Mouse (Mus musculus) heart, postnatal 36 days (tissue): Measurements from ENCODE around the gene Nxph4. TPM values are rescaled to one million over a fixed set of nuclear protein-coding genes. Genes with fewer than 3 reads are reported as not detected.

ENCODE experiments used
- DNase-seq, 2 experiments: peaks; one replicate each; pipeline ENCODE4 v3.0.0; 2021 to 2022
- intact Hi-C: fragments of 180-260 bp; cut with DNase I; formaldehyde crosslinking; loops from one replicate; pipeline ENCODE4 v1.15.1; 2025
- total RNA-seq, 2 experiments: library from RNA; stranded (reverse); gene quantifications; 2 replicates each; pipeline ENCODE4 v1.2.3; 2021

Gene Nxph4
- total RNA-seq, 2 experiments from 2014 or later = 0.28 to 0.41 TPM

DNA sequence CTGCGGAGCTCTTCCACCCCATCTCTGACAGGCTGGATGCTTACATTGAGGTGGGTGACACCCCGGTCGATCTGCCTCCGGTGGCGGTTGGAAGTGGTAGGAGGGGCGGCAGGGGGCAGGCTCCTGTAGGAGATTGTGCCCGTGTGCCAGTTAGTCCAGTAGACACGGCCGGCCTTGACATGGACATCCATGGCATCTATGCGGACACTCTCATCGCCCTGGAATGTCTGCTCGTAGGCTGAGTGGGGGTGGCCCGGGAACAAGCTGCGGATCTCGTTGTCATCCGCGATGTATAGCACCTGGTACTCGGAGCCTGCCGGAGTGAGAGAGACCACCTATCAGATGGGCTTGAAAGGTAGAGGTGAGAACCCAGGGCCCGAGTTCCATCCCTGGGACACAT is 10.0 kb upstream of the Nxph4 start:
- intact Hi-C loops = no loop called here
- no peak for DNase-seq

DNA sequence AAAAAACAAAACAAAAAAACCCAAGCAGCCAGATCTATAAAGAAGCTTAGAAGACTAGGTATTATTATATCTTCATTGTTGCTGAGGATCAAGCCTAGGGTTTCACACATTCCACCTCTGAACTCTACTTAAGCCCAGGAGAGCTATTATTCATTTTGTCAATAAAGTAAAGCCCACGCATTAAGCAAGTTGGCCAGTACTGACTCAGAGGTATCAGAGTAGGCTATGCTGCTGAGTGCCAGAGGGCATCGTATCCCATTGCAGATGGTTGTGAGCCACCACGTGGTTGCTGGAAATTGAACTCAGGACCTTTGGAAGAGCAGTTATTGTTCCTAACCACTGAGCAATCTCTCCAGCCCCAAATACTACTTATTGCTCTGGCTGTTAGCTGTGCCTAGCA is 9.6 kb upstream of the Nxph4 start:
- intact Hi-C loops = no loop called here
- DNase-seq = no peak

DNA sequence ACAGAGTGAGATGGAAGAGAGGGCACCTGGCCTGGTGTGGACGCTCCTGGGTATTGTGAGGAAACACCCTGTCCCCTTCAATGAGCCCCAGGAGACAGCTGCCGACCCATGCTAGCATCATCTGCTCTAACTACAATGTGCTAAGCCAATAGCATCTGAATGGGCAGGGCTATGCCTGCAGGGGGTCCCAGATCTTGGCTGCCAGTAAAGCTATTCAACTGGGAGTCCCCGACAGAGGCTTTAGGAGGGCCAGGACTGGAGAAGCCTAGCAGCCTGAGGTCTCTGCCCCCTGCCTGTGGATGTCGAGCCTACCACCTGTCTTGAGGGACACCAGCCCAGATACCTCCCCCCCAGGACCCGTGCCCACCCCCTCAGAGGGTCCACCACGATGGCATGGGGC is 8.4 kb upstream of the Nxph4 start:
- DNase-seq = no peak
- intact Hi-C loops = no loop called here

DNA sequence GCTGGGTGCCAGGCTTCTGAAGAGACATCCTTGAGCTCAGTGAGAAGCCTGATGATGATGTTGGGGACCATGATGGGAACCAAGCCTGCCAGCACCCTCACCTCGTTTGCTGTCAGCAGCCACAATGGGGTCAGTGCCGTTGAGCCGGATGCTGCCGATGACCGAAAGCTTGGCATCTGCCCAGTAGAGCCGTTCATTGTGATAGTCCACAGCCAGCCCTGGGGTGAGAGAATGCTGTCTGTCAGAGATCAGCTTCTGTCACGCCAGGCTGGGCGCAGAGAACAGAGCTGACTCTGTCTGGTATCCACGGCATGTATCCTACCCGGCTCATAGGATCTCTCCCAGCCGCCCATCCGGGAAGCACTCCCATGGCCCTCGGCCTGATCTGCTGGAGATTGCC is 7.7 kb upstream of the Nxph4 start:
- DNase-seq = peak in 1 of 2 experiments; percentile 39
- intact Hi-C loops = no loop called here

DNA sequence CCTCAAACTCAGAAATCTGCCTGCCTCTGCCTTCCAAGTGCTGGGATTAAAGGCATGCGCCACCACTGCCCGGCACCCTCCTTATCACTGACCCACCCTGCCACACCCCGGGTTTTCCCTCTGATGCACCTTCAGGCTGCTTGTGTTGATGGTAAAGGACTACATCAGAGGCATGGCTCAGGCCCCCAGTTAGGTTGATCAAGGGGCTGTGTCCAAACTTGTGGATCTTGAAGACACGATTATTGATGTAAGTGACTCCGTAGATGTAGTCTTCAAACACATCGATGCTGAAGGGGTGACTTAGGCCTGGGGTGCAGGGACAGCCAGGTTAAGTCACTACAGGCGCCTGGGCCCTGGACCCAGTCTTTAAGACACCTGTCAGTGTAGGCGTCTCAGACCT is 7.2 kb upstream of the Nxph4 start:
- no peak for DNase-seq
- intact Hi-C loops = no loop called here

DNA sequence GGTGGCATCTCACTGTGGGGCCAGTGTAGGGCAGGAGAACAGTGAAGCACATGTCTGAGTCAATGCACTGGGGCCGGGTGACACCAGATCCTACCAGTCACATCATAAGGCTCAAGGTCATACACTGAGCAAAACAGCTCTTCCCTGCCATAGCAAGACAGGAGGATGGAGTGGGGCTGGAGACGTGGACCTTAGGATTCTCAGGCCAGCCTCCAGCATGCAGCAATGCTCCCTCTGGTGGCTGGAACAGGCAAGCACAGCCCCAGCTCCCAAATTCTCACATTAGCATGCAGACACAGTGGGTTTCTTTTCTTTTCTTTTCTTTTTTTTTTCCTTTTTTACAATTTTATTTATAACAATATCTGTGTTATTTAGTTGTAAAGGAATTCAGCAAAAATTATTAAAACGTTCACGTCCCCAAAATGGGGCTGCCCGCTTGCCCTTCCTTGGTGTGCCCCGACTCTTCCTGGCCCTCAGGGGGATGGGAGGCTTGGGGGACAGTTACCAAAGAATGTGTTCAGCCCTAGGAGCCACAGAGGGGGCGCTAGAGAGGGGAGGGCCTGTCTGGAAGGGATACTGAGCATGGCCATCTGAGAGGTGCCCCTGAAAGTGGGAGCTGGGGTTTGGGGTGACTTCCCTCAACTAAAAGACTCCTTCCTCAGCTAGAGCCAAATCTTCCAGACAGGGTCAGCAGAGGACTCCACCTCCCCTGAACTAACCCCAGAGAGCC is 3.7 kb upstream of the Nxph4 start:
- intact Hi-C loops = no loop called here
- DNase-seq = peak; percentile 79 to 85

DNA sequence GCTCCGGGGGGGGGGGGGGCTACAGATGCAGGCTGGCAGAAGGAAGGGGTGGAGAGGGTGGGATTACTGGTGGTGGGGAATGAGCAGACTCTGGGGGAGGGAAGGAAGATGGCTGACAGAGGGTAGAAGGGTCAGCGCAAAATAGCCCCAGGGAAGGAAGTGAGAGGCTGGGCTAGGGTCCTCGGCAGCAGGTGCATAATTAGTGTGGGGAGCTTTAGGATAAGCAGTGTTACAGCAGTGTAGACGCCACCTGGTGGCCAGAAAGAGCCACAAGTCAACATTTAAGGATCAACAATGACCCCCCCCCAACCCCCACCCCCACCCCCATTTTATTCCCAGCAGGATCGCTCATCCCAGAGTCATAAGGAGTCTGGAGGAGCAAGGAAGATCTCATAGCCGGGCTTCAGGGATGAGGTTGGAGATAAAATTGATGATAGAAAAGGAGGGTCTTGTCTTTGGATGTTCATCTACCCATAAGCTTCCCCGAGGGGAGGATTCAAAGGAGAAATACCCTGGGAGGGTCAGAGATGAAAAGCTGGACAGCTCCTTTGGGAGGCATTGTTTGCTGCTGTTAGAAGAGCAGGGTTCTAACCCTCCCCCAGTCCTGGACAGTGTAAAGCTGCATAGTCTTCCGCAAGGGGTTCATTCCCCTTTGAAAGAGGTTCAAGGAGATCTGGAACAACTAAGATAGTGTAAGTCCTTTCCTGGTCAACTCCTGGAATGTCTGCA is 2.4 kb upstream of the Nxph4 start:
- peak; percentile 39 to 41 for DNase-seq
- intact Hi-C loops = loop anchor here (1.0 kb wide), 2 partner anchors 23 to 27 kb away; no protein-coding TSS in a partner anchor

DNA sequence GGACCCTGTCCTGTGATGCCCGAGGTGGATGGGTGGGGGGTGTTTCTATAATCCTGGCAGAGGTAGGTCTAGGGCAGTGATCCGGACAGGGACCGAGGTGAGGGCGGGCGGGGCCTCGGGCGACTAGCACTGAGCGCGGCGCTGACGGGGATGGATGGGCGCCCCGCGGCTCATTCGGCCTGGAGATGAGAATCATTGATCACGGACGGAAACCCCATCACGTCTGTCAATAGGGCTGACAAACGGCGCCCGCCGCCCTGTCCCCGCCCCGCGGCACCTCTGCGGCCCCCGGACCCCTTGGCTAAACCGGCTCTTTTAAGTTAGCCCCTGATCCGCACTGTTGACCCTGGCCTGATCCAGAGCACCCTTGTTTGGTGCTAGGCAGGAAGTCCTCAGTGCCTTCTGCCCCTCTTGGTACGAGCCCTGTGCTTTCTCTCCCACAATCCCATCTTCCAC is 598 bp upstream of the Nxph4 start:
- intact Hi-C loops = no loop called here
- no peak for DNase-seq

DNA sequence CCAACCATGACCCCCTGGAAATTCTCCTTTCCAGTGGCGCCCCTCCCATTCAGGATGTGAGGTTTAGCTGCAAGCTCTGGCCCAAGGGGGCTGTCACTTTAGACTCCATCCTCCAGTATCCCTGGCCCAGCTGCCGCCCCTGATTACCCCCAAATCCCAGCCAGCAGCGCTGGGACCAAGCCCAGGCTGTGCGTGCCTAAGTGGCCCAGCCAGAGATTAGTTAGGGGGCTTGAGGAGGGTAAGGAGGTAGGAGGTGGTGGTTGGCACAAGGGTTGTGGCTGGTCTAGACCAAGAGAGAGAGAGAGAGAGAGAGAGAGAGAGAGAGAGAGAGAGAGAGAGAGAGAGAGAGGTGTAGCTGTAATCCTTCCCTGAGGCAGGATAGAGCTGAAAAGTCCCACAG is 2.8 kb downstream of the Nxph4 start:
- no peak for DNase-seq
- intact Hi-C loops = no loop called here

DNA sequence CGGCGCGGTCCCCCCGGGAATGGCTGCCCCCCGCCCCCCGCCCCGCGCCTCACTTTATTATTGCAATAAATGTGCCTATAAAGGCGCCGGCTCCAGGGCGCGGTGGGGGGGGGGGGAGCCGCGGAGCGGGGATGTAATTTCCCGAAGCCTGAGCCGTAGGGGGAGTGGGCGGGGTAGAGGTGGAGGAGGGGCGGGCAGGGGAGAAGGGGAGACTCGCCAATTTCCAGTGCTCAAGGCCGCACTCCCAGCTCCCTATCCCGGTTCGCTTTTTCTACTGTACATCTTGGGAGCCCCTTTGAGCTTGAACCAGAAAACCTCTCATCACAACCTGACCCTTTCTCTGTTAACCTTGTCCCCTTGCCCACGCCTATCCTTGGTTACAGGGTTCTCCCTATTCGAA is 3.4 kb downstream of the Nxph4 start:
- no peak for DNase-seq
- intact Hi-C loops = no loop called here

DNA sequence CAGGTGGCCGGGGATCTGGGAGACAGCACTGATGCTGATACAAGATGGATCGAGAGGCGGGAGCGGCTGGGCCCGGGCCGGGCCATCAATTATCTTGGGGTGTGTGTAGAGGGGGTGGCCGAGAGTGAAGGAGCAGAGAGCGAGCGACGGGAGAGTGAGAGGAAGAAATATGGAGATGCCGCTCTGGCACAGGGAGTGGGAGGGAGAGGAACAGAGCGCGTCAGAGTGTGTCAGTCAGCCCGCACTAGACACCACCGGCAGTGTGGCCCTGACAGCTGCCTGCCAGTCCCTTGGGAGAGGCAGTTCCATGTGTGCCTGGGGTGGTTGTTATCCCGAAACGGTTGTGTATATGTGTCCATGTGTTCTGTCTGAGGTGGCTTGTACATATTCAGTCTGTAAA is 6.9 kb downstream of the Nxph4 start:
- no peak for DNase-seq
- intact Hi-C loops = no loop called here

DNA sequence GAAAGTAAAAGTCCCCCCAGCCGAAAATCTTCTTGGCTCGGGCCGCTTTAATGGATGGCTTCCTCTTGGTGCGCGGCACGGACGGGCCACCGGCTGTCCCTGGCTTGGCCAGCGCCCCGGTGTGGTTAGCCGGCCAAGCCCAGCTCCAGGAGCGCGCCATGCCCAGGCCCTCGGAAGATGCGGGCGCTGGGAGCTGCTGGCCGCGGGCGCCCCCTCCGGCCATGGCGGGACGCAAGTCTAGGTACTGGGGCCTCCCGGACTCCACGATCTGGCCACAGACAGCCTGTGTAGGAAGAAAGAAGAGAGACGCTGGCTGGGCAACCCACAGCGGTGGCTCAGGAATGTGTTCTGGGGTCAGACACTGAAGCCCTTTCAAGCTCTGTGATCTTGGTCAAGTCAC is 7.7 kb downstream of the Nxph4 start:
- peak; percentile 50 to 61 for DNase-seq

DNA sequence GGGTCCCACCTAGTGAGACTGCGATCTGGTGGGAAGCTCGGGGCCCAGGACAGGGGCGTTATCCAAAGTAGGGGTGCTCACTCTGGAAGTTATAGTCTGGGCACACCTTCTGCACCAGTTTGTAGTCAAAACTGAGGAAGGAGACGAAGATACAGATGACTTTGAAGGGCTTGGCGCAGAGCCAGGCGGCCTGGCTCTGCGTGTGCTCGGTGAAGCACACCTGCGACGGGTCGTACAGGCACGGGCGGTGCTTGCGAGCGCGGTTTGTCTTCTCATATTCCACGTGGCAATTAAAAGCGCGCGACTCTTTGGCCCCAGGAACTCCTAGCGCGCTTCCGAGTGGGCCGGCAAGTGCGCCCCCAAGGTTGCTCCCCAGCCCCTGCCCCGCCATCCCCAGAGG is 8.3 kb downstream of the Nxph4 start:
- intact Hi-C loops = no loop called here

More for the DNA sequence above, 7.7 kb downstream of the Nxph4 start:
- intact Hi-C loops = no loop called here

DNA sequence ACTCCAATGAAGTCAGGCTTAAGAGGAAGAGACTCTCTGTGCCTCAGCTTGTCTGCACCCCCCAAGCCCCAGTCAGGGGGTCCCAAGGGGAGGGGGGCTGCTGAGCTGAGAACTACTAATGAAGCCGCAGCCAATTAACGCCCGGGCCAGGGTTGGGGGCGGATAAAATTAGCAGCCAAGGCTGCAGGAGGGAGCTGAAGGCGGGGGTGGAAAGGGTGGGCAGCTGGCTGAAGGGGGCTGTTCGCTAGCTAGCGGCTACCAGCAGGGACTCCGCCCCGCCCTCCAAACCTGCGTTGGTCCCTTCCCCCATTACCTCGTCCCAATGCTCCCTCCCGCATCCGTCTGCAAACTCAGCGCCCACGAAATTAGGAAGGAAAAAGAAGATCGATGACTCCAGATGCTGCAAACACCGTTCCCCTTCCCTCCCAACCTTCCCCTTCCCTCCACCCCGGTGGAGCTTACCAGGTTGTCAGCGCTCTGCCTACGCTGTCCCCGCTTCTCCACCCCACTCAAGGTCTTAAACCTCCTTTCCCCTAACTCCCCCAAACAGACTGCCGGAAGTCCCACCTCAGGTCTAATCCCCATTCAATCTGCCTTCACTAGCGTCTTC is 9.6 kb downstream of the Nxph4 start:
- no peak for DNase-seq
- intact Hi-C loops = no loop called here

More for the DNA sequence above, 8.3 kb downstream of the Nxph4 start:
- DNase-seq = no peak

DNA sequence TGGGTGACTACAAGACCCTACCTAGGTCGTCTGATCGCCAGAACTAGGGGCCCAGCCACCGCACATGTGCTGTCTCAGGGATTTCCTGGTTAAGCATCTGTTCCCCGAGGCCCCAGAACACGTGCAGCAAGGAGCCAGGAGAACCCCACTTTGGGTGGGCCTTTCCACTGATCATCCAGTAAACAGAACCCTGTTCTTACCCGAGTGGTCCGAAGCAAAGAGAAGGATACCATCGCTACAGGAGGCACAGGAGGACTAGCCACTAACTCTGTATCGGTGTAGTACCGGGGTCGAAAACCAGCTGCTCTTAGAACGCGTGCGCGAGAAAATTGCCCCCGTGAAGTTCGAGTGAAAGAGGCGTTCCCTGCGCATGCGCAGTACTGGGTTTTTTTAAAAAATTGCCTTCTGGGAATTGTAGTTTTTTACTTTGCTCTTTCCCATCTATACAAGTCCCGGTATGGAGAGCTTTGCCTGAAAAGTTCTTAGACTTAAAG is 12.2 kb downstream of the Nxph4 start, which contains the start of gene Shmt2:
Shmt2 (minus strand) TSS at position 357 of the 494 bp plus-strand sequence.
- intact Hi-C loops = no loop called here

DNA sequence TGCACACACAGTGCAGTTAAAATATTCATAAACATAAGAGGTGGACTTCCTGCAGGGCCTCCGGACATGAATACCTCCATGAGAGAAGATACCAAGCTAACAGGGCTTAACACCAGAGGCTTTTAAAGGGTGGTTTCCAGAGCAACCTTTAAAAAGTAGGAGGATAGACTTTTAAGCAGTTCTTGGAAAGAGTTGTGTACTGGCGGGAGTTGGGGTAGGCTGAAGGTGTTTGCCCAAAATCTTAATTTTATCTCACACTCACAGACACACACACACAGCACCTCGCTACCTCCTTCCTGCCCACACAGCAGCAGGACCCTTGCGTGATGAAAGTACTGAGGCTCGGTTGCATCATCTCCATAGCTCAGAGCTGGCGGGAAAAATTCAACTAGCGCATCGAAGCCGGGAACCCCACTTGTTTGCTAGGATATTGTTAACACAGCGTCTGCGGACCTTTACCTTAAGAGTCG is 12.7 kb downstream of the Nxph4 start:
- intact Hi-C loops = no loop called here

More for the DNA sequence above, 12.2 kb downstream of the Nxph4 start, which contains the start of gene Shmt2:
- DNase-seq = peak; percentile 80 to 86

DNA sequence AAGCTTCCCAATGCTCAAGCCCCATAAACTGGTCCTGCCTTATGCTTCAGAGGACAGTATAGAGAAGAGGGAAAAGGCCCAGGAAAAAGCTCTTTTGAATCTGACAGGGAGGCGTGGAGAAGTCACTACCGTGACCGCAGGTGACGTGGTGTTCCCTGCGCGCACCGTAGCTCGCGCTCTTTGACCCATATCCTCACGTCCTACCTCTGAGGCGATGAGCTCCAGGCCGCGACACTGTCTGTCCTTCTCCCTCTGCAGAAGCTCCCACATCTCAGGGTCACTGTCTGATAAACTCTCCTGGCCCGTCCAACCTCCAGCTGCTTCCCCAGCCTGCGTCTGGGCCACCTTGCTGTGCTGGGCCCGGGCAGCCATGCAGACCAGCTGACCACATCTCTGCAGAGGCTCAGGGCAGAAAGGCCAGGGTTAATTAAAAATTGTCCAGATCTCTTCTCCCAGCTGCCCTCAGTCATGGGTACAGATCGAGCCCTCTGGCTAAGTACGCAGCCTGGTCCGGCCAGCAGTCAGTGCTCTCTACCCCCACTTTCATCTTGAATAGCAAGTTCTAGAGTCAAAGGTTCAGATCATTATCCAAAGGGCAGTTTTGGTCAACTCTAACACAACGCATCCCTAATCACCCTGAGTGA is 13.5 kb downstream of the Nxph4 start:
- intact Hi-C loops = no loop called here
- no peak for DNase-seq

More for the DNA sequence above, 12.7 kb downstream of the Nxph4 start:
- DNase-seq = no peak

DNA sequence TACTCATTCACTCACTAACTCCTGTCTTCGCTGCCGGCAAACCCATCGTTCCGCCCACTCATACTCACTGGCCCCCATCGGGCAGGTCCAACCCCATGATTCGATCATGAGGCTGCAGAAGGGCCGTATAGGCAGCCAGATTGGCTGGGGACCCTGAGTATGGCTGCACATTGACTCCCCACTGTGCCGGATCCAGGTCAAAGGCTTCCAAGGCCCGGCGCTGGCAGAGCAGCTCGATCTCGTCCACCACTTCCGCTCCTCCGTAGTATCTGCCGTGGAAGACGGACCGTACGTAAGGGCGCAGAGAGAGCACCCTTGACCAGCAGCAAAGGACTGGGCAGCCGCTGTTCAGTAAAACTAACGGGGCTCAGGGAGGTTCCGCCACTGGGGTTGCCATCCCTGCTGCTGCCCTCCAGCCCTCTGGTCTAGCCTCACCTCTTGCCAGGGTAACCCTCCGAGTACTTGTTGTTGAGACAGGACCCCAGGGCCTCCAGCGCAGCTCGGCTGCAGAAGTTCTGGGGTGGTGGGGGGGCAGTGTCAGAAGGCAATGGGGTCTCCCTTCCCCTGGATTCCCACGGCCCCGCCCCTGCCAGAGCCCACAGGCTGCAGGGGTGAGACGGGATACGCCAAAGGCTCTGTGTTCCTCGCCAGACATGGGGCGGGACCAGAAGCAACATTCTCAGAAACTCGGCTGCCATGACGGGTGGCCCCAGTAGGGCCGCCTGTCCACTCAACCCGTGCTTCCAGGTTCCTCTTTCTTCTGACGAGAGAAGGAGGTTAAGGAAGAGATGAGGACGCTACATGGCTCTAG is 14.3 kb downstream of the Nxph4 start:
- DNase-seq = no peak
- intact Hi-C loops = no loop called here

DNA sequence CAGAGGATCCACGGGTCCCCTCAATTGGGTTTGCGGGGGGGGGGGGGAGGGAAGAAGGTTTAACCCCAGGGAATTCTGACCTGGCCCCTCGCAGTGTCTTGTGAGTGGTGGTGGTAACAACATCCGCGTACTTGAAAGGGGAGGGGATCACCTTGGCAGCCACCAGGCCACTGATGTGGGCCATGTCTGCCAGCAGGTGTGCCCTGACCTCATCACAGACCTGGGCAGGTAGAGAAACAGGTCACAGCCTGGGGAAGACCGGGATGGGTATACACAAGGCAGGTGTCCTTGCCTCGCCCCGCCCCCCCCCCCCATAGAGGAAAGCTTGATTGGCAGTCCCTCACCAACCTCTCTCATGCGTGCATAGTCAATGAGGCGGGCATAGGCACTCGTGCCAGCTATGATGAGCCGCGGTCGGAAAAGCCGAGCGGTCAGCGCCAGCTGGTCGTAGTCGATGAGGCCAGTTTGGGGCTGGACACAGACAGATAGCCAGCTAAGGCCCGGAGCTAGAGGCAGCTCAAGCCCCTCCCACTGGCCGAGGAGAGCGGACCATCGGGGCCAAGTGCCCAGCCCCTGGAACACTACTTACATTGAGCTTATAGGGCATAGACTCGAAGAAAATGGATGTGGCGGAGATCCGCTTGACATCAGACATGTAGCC is 15.2 kb downstream of the Nxph4 start:
- intact Hi-C loops = no loop called here
- no peak for DNase-seq
